Mouse (Mus musculus) stomach, postnatal 0 days (tissue): ENCODE data around the gene Ccsap.

Source experiments
- CTCF ChIP-seq: IDR thresholded peaks from 2 replicates; pipeline ENCODE4 v1.5.1; 2016; ENCODE audit warnings: antibody characterized with exemption, low read depth, mild to moderate bottlenecking, moderate library complexity
- EP300 ChIP-seq: optimal IDR thresholded peaks from 2 replicates; pipeline ENCODE3; 2016; ENCODE audit warnings: antibody characterized with exemption

DNA sequence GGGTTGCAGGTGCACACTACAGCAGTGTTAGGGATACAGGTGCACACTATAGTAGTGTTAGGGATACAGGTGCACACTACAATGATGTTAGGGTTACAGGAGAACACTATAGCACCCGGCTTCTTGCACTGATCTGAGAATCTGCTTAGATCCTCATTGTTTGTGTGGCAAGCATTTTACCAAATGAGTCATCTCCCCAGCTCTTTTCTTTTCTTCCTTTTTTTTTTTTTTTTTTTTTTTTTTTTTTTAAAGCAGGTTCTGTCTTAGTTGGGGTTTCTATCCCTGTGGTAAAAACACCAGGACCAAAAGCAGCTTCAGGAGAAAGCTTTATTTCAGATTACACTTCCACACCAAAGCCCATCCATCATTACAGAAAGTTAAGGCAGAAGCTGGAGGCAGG lies 56.4 kb downstream of the Ccsap start:
- TF ChIP-seq CTCF, result no peak
- no peak for TF ChIP-seq EP300
